Mouse (Mus musculus): ENCODE measurements at regions not wholly inside any gene's neighbourhood (a gene's known extent, or its start where the extent isn't known, plus 50 kb on each side); places are given as distances from the start of the nearest gene placed in this dataset.

GRCm38 (mm10) chr15:56516095-56516494 is 961.3 kb downstream of the Slc22a22 start:
- Histone ChIP-seq H3K27me3 (replicated peaks; ENCODE audit: control insufficient read depth, insufficient read depth, low read length) (no peaks in the 10 kb centered on the region), H3K27ac (ENCODE audit: low read length) (no peak overlapping the region), H3K4me1 (ENCODE audit: control insufficient read depth, insufficient read depth, low read length) (no peaks in the 10 kb centered on the region), H3K9ac (ENCODE audit: low read depth, low read length) (no peak overlapping the region), H3K36me3 (ENCODE audit: control insufficient read depth, insufficient read depth, low read length) (no peaks in the 10 kb centered on the region), H3K9me3 (ENCODE audit: control insufficient read depth, low read length) (no peaks in the 10 kb centered on the region), H3K4me2 (ENCODE audit: low read depth, low read length) (no peak overlapping the region), H3K4me3 (ENCODE audit: low read length) (no peak overlapping the region)
- 73% methylated on average over 2 of the region's 2 CpGs for WGBS
- no peak for ATAC-seq

GRCm38 (mm10) chr15:56498774-56499173 is 978.7 kb downstream of the Slc22a22 start:
- Histone ChIP-seq H3K4me3 (ENCODE audit: low read length) (no peak overlapping the region), H3K9me3 (ENCODE audit: control insufficient read depth, low read length) (no peaks in the 10 kb centered on the region), H3K36me3 (ENCODE audit: control insufficient read depth, insufficient read depth, low read length) (no peaks in the 10 kb centered on the region), H3K4me2 (ENCODE audit: low read depth, low read length) (no peak overlapping the region), H3K27ac (ENCODE audit: low read length) (no peak overlapping the region), H3K27me3 (replicated peaks; ENCODE audit: control insufficient read depth, insufficient read depth, low read length) (no peaks in the 10 kb centered on the region), H3K4me1 (ENCODE audit: control insufficient read depth, insufficient read depth, low read length) (no peaks in the 10 kb centered on the region), H3K9ac (ENCODE audit: low read depth, low read length) (no peak overlapping the region)
- no peak for ATAC-seq
- 65% methylated on average over 3 of the region's 3 CpGs for WGBS

- 79% methylated on average over 4 of the region's 4 CpGs for WGBS
- no peak for ATAC-seq
- Histone ChIP-seq H3K4me1 (ENCODE audit: control insufficient read depth, insufficient read depth, low read length) (no peaks in the 10 kb centered on the region), H3K4me3 (ENCODE audit: low read length) (no peak overlapping the region), H3K36me3 (ENCODE audit: control insufficient read depth, insufficient read depth, low read length) (no peaks in the 10 kb centered on the region), H3K27me3 (replicated peaks; ENCODE audit: control insufficient read depth, insufficient read depth, low read length) (no peaks in the 10 kb centered on the region), H3K27ac (ENCODE audit: low read length) (no peak overlapping the region), H3K4me2 (ENCODE audit: low read depth, low read length) (no peak overlapping the region), H3K9ac (ENCODE audit: low read depth, low read length) (no peak overlapping the region), H3K9me3 (ENCODE audit: control insufficient read depth, low read length) (no peaks in the 10 kb centered on the region)
These were observed 979.7 kb downstream of the Slc22a22 start for GRCm38 (mm10) chr15:56497757-56498156.

GRCm38 (mm10) chr15:56496355-56496754 is 981.1 kb downstream of the Slc22a22 start:
- Histone ChIP-seq H3K27ac (ENCODE audit: low read length) (no peak overlapping the region), H3K4me2 (ENCODE audit: low read depth, low read length) (no peak overlapping the region), H3K9ac (ENCODE audit: low read depth, low read length) (no peak overlapping the region), H3K9me3 (ENCODE audit: control insufficient read depth, low read length) (no peaks in the 10 kb centered on the region), H3K4me1 (ENCODE audit: control insufficient read depth, insufficient read depth, low read length) (no peaks in the 10 kb centered on the region), H3K4me3 (ENCODE audit: low read length) (no peak overlapping the region), H3K36me3 (ENCODE audit: control insufficient read depth, insufficient read depth, low read length) (no peaks in the 10 kb centered on the region), H3K27me3 (replicated peaks; ENCODE audit: control insufficient read depth, insufficient read depth, low read length) (no peaks in the 10 kb centered on the region)
- no peak for ATAC-seq
- WGBS, result 64% methylated on average over 2 of the region's 2 CpGs

GRCm38 (mm10) chr15:56485931-56486330 is 991.5 kb downstream of the Slc22a22 start:
- no peaks in the 10 kb centered on the region for H3K27me3 ChIP-seq (replicated peaks; ENCODE audit: control insufficient read depth, insufficient read depth, low read length)
- no peak overlapping the region for H3K9ac ChIP-seq (ENCODE audit: low read depth, low read length)
- H3K4me1 ChIP-seq (ENCODE audit: control insufficient read depth, insufficient read depth, low read length), result no peaks in the 10 kb centered on the region
- no peaks in the 10 kb centered on the region for H3K9me3 ChIP-seq (ENCODE audit: control insufficient read depth, low read length)
- no peak for ATAC-seq
- H3K4me3 ChIP-seq (ENCODE audit: low read length), result no peak overlapping the region
- H3K4me2 ChIP-seq (ENCODE audit: low read depth, low read length), result no peak overlapping the region
- 86% methylated on average over 3 of the region's 3 CpGs for WGBS
- H3K27ac ChIP-seq (ENCODE audit: low read length), result no peak overlapping the region
- no peaks in the 10 kb centered on the region for H3K36me3 ChIP-seq (ENCODE audit: control insufficient read depth, insufficient read depth, low read length)

- ATAC-seq, result no peak
- Histone ChIP-seq H3K4me3 (ENCODE audit: low read length) (no peak overlapping the region), H3K9me3 (ENCODE audit: control insufficient read depth, low read length) (no peaks in the 10 kb centered on the region), H3K27me3 (replicated peaks; ENCODE audit: control insufficient read depth, insufficient read depth, low read length) (no peaks in the 10 kb centered on the region), H3K4me2 (ENCODE audit: low read depth, low read length) (no peak overlapping the region), H3K27ac (ENCODE audit: low read length) (no peak overlapping the region), H3K4me1 (ENCODE audit: control insufficient read depth, insufficient read depth, low read length) (no peaks in the 10 kb centered on the region), H3K36me3 (ENCODE audit: control insufficient read depth, insufficient read depth, low read length) (no peaks in the 10 kb centered on the region), H3K9ac (ENCODE audit: low read depth, low read length) (no peak overlapping the region)
- WGBS, result 80% methylated on average over 3 of the region's 3 CpGs
These were observed 992.7 kb downstream of the Slc22a22 start for GRCm38 (mm10) chr15:56484693-56485092.

GRCm38 (mm10) chr15:56479682-56480081 is 997.7 kb downstream of the Slc22a22 start:
- no peak overlapping the region for H3K4me3 ChIP-seq (ENCODE audit: low read length)
- H3K36me3 ChIP-seq (ENCODE audit: control insufficient read depth, insufficient read depth, low read length), result no peaks in the 10 kb centered on the region
- H3K27ac ChIP-seq (ENCODE audit: low read length), result no peak overlapping the region
- no peaks in the 10 kb centered on the region for H3K9me3 ChIP-seq (ENCODE audit: control insufficient read depth, low read length)
- no peak overlapping the region for H3K9ac ChIP-seq (ENCODE audit: low read depth, low read length)
- no peak overlapping the region for H3K4me2 ChIP-seq (ENCODE audit: low read depth, low read length)
- no peaks in the 10 kb centered on the region for H3K4me1 ChIP-seq (ENCODE audit: control insufficient read depth, insufficient read depth, low read length)
- no peaks in the 10 kb centered on the region for H3K27me3 ChIP-seq (replicated peaks; ENCODE audit: control insufficient read depth, insufficient read depth, low read length)
- ATAC-seq, result no peak

GRCm38 (mm10) chr15:56479015-56479414 is 998.4 kb downstream of the Slc22a22 start:
- no peak overlapping the region for H3K27ac ChIP-seq (ENCODE audit: low read length)
- H3K9me3 ChIP-seq (ENCODE audit: control insufficient read depth, low read length), result no peaks in the 10 kb centered on the region
- H3K9ac ChIP-seq (ENCODE audit: low read depth, low read length), result no peak overlapping the region
- H3K4me1 ChIP-seq (ENCODE audit: control insufficient read depth, insufficient read depth, low read length), result no peaks in the 10 kb centered on the region
- no peak for ATAC-seq
- H3K27me3 ChIP-seq (replicated peaks; ENCODE audit: control insufficient read depth, insufficient read depth, low read length), result no peaks in the 10 kb centered on the region
- 63% methylated on average over 3 of the region's 3 CpGs for WGBS
- no peak overlapping the region for H3K4me2 ChIP-seq (ENCODE audit: low read depth, low read length)
- no peak overlapping the region for H3K4me3 ChIP-seq (ENCODE audit: low read length)
- no peaks in the 10 kb centered on the region for H3K36me3 ChIP-seq (ENCODE audit: control insufficient read depth, insufficient read depth, low read length)

GRCm38 (mm10) chr15:56473679-56474078 is 1003.7 kb downstream of the Slc22a22 start:
- H3K27me3 ChIP-seq (replicated peaks; ENCODE audit: control insufficient read depth, insufficient read depth, low read length), result no peaks in the 10 kb centered on the region
- no peaks in the 10 kb centered on the region for H3K36me3 ChIP-seq (ENCODE audit: control insufficient read depth, insufficient read depth, low read length)
- no peak overlapping the region for H3K9ac ChIP-seq (ENCODE audit: low read depth, low read length)
- H3K9me3 ChIP-seq (ENCODE audit: control insufficient read depth, low read length), result no peaks in the 10 kb centered on the region
- no peak overlapping the region for H3K4me2 ChIP-seq (ENCODE audit: low read depth, low read length)
- no peaks in the 10 kb centered on the region for H3K4me1 ChIP-seq (ENCODE audit: control insufficient read depth, insufficient read depth, low read length)
- no peak overlapping the region for H3K4me3 ChIP-seq (ENCODE audit: low read length)
- no peak overlapping the region for H3K27ac ChIP-seq (ENCODE audit: low read length)
- 90% methylated on average over 1 of the region's 1 CpGs for WGBS
- ATAC-seq, result no peak

GRCm38 (mm10) chr15:56451881-56452280 is 1025.5 kb downstream of the Slc22a22 start:
- ATAC-seq, result no peak
- Histone ChIP-seq H3K9ac (ENCODE audit: low read depth, low read length) (no peak overlapping the region), H3K4me1 (ENCODE audit: control insufficient read depth, insufficient read depth, low read length) (no peaks in the 10 kb centered on the region), H3K27ac (ENCODE audit: low read length) (no peak overlapping the region), H3K27me3 (replicated peaks; ENCODE audit: control insufficient read depth, insufficient read depth, low read length) (no peaks in the 10 kb centered on the region), H3K4me2 (ENCODE audit: low read depth, low read length) (no peak overlapping the region), H3K9me3 (ENCODE audit: control insufficient read depth, low read length) (no peaks in the 10 kb centered on the region), H3K36me3 (ENCODE audit: control insufficient read depth, insufficient read depth, low read length) (no peaks in the 10 kb centered on the region), H3K4me3 (ENCODE audit: low read length) (no peak overlapping the region)
- WGBS, result 65% methylated on average over 4 of the region's 4 CpGs
